Mouse (Mus musculus) ES-Bruce4 (cell line): ENCODE results near the gene Akr1d1. TPM values are rescaled to one million over a fixed set of nuclear protein-coding genes. Genes with fewer than 3 reads are reported as not detected.

Experiments
- H3K27ac ChIP-seq: 2 replicates; pipeline ENCODE4 v1.5.1; 2012; ENCODE audit warnings: low read length, inconsistent platforms; ENCODE audit not compliant: insufficient read depth
- H3K27me3 ChIP-seq: 2 replicates; pipeline ENCODE4 v1.6.1; 2012; ENCODE audit warnings: mild to moderate bottlenecking, low read length, inconsistent platforms; ENCODE audit not compliant: control insufficient read depth, poor library complexity, insufficient read depth, severe bottlenecking
- H3K36me3 ChIP-seq: 2 replicates; pipeline ENCODE4 v1.6.1; 2012; ENCODE audit warnings: inconsistent platforms, mild to moderate bottlenecking, low read length, moderate library complexity; ENCODE audit not compliant: control insufficient read depth, poor library complexity, insufficient read depth, severe bottlenecking
- H3K4me1 ChIP-seq: one replicate; pipeline ENCODE4 v1.8.1; 2011; ENCODE audit warnings: low read length; ENCODE audit not compliant: control insufficient read depth, insufficient read depth
- H3K4me3 ChIP-seq: 2 replicates; pipeline ENCODE4 v1.5.1; 2011; ENCODE audit warnings: low read depth, mild to moderate bottlenecking, low read length
- H3K9ac ChIP-seq: 2 replicates; pipeline ENCODE4 v1.6.1; 2012; ENCODE audit warnings: low read depth, mild to moderate bottlenecking, inconsistent platforms; ENCODE audit not compliant: poor library complexity, severe bottlenecking
- H3K9me3 ChIP-seq: replicated peaks from 2 replicates; pipeline ENCODE4 v1.6.1; 2012; ENCODE audit warnings: mild to moderate bottlenecking, low read length, inconsistent platforms; ENCODE audit not compliant: control insufficient read depth, poor library complexity, insufficient read depth, severe bottlenecking
- CTCF ChIP-seq: IDR thresholded peaks from one replicate; pipeline ENCODE4 v1.8.1; 2011; ENCODE audit warnings: low read depth, low read length
- EP300 ChIP-seq: IDR thresholded peaks from 2 replicates; pipeline ENCODE4 v1.6.1; 2011; ENCODE audit warnings: low read depth, low read length; ENCODE audit not compliant: insufficient read depth
- POLR2A ChIP-seq: IDR thresholded peaks from one replicate; pipeline ENCODE4 v1.8.1; 2011; ENCODE audit warnings: low read length; ENCODE audit not compliant: insufficient read depth
- polyA plus RNA-seq: library from polyadenylated mRNA; stranded (reverse); fragments of >200 nt; gene quantifications from 2 replicates; pipeline ENCODE4 v1.2.4, GENCODE M21; 2011; ENCODE audit warnings: low read depth; ENCODE audit not compliant: missing spikeins, insufficient read depth, insufficient read length

Gene Akr1d1
- polyA plus RNA-seq, 1 experiment, result not detected

- H3K36me3 ChIP-seq, result no peaks in the 10 kb centered on the region
- no peaks in the 10 kb centered on the region for H3K27me3 ChIP-seq
- H3K27ac ChIP-seq, result no peak overlapping the region
- no peak for TF ChIP-seq CTCF
- H3K4me3 ChIP-seq, result no peak overlapping the region
- H3K9me3 ChIP-seq, result no peaks in the 10 kb centered on the region
- H3K9ac ChIP-seq, result no peak overlapping the region
- no peaks in the 10 kb centered on the region for H3K4me1 ChIP-seq
Observed at GRCm38 (mm10) chr6:37541171-37541570, 11.2 kb downstream of the Akr1d1 start.

GRCm38 (mm10) chr6:37542145-37542544, 12.2 kb downstream of the Akr1d1 start:
- Histone ChIP-seq H3K27ac (no peak overlapping the region), H3K27me3 (no peaks in the 10 kb centered on the region), H3K36me3 (no peaks in the 10 kb centered on the region), H3K4me3 (no peak overlapping the region), H3K9ac (no peak overlapping the region), H3K4me1 (no peaks in the 10 kb centered on the region), H3K9me3 (no peaks in the 10 kb centered on the region)
- TF ChIP-seq POLR2A (no peak), CTCF (no peak), EP300 (no peak)

GRCm38 (mm10) chr6:37552760-37553159, 22.8 kb downstream of the Akr1d1 start:
- H3K4me1 ChIP-seq, result no peaks in the 10 kb centered on the region

GRCm38 (mm10) chr6:37553926-37554325, 24.0 kb downstream of the Akr1d1 start:
- Histone ChIP-seq H3K9me3 (peaks cover 13% of the 10 kb centered on the region), H3K27ac (no peak overlapping the region), H3K36me3 (no peaks in the 10 kb centered on the region), H3K9ac (no peak overlapping the region), H3K4me1 (no peaks in the 10 kb centered on the region), H3K4me3 (no peak overlapping the region), H3K27me3 (no peaks in the 10 kb centered on the region)
- TF ChIP-seq EP300 (no peak), CTCF (no peak), POLR2A (no peak)

More at GRCm38 (mm10) chr6:37552760-37553159, 22.8 kb downstream of the Akr1d1 start:
- Histone ChIP-seq H3K27ac (no peak overlapping the region), H3K27me3 (no peaks in the 10 kb centered on the region), H3K36me3 (no peaks in the 10 kb centered on the region), H3K9me3 (peaks cover 13% of the 10 kb centered on the region), H3K4me3 (no peak overlapping the region), H3K9ac (no peak overlapping the region)
- TF ChIP-seq CTCF, result no peak
- TF ChIP-seq EP300, result no peak
- no peak for TF ChIP-seq POLR2A

GRCm38 (mm10) chr6:37554327-37554726, 24.4 kb downstream of the Akr1d1 start:
- Histone ChIP-seq H3K36me3 (no peaks in the 10 kb centered on the region), H3K9ac (no peak overlapping the region), H3K9me3 (peaks cover 13% of the 10 kb centered on the region), H3K27ac (no peak overlapping the region), H3K4me1 (no peaks in the 10 kb centered on the region), H3K27me3 (no peaks in the 10 kb centered on the region), H3K4me3 (no peak overlapping the region)
- no peak for TF ChIP-seq CTCF

GRCm38 (mm10) chr6:37563861-37564260, 33.9 kb downstream of the Akr1d1 start:
- TF ChIP-seq POLR2A, result no peak
- no peak for TF ChIP-seq CTCF
- no peak for TF ChIP-seq EP300
- Histone ChIP-seq H3K27me3 (no peaks in the 10 kb centered on the region), H3K4me3 (no peak overlapping the region), H3K9ac (no peak overlapping the region), H3K9me3 (no peaks in the 10 kb centered on the region), H3K4me1 (no peaks in the 10 kb centered on the region), H3K27ac (no peak overlapping the region), H3K36me3 (no peaks in the 10 kb centered on the region)
